Mouse (Mus musculus): ENCODE data around the gene Rab15. TPM values are rescaled to one million over a fixed set of nuclear protein-coding genes. Genes with fewer than 3 reads are reported as not detected.
"Not testable (repeated sequence)": the region's sequence is repeated elsewhere in the genome, so short reads cannot be mapped to it uniquely, and the experiment has no call there.

Rab15 gene
- total RNA-seq (2015): not detected in 2 replicates
- 1.1 TPM in 1 of 2 replicates, not detected in the other for total RNA-seq (2017)

GRCm38 (mm10) chr12:76822651-76823041 lies at the start of gene Rab15:
Gene Rab15 (minus strand): TSS chr12:76822908.
- ATAC-seq (replicated peaks; ENCODE audit: poor library complexity): no peak

- no peak for ATAC-seq (replicated peaks; ENCODE audit: poor library complexity)
These were observed 46.9 kb upstream of the Rab15 start for GRCm38 (mm10) chr12:76869561-76869960.

- ATAC-seq (replicated peaks; ENCODE audit: poor library complexity): no peak
These were observed 45.9 kb upstream of the Rab15 start for GRCm38 (mm10) chr12:76868463-76869198.

- ATAC-seq (replicated peaks; ENCODE audit: poor library complexity): peak; percentile 54; the same call in 1 of the 2 replicates
These were observed 45.0 kb upstream of the Rab15 start for GRCm38 (mm10) chr12:76867586-76868280.

- no peak for ATAC-seq (replicated peaks; ENCODE audit: poor library complexity)
These were observed 42.6 kb upstream of the Rab15 start for GRCm38 (mm10) chr12:76865266-76865665.

- no peak for ATAC-seq (replicated peaks; ENCODE audit: poor library complexity)
These were observed 40.9 kb upstream of the Rab15 start for GRCm38 (mm10) chr12:76863651-76864050.

- not testable (repeated sequence) for ATAC-seq (replicated peaks; ENCODE audit: poor library complexity)
These were observed 36.1 kb upstream of the Rab15 start for GRCm38 (mm10) chr12:76858788-76859187.

GRCm38 (mm10) chr12:76857087-76857486 lies 34.4 kb upstream of the Rab15 start:
- ATAC-seq (replicated peaks; ENCODE audit: poor library complexity): no peak

- ATAC-seq (replicated peaks; ENCODE audit: poor library complexity): no peak
These were observed 30.9 kb upstream of the Rab15 start for GRCm38 (mm10) chr12:76853378-76854142.

- no peak for ATAC-seq (replicated peaks; ENCODE audit: poor library complexity)
These were observed 29.7 kb upstream of the Rab15 start for GRCm38 (mm10) chr12:76852419-76852818.

GRCm38 (mm10) chr12:76844346-76845061 lies 21.8 kb upstream of the Rab15 start:
- ATAC-seq (replicated peaks; ENCODE audit: poor library complexity): no peak

GRCm38 (mm10) chr12:76840081-76840480 lies 17.4 kb upstream of the Rab15 start:
- ATAC-seq (replicated peaks; ENCODE audit: poor library complexity): no peak

- no peak for ATAC-seq (replicated peaks; ENCODE audit: poor library complexity)
These were observed 16.6 kb upstream of the Rab15 start for GRCm38 (mm10) chr12:76839298-76839697.

- peak; percentile 7; the same call in 1 of the 2 replicates for ATAC-seq (replicated peaks; ENCODE audit: poor library complexity)
These were observed 15.3 kb upstream of the Rab15 start for GRCm38 (mm10) chr12:76837844-76838650.

GRCm38 (mm10) chr12:76837101-76837843 lies 14.6 kb upstream of the Rab15 start:
- ATAC-seq (replicated peaks; ENCODE audit: poor library complexity): peak; percentile 95

- ATAC-seq (replicated peaks; ENCODE audit: poor library complexity): no peak; the same call in 1 of the 2 replicates
These were observed 10.0 kb upstream of the Rab15 start for GRCm38 (mm10) chr12:76832704-76833103.

- ATAC-seq (replicated peaks; ENCODE audit: poor library complexity): no peak
These were observed 2.6 kb upstream of the Rab15 start for GRCm38 (mm10) chr12:76825283-76825682.

GRCm38 (mm10) chr12:76822002-76822650 lies 582 bp downstream of the Rab15 start:
- ATAC-seq (replicated peaks; ENCODE audit: poor library complexity): peak; percentile 55

- ATAC-seq (replicated peaks; ENCODE audit: poor library complexity): no peak
These were observed 2.1 kb downstream of the Rab15 start for GRCm38 (mm10) chr12:76820615-76821014.

Data from megakaryocyte progenitor cell, adult 5-6 weeks (primary cell).